Mouse (Mus musculus): ENCODE measurements around the gene Mrpl41.
"Not testable (repeated sequence)": the region's sequence is repeated elsewhere in the genome, so short reads cannot be mapped to it uniquely, and the experiment has no call there.

The Mrpl41 gene

GRCm38 (mm10) chr2:24974906-24975703 lies at the start of gene Mrpl41:
Gene Mrpl41 (minus strand): TSS chr2:24975098.
- peak; percentile 98 for DNase-seq

- DNase-seq, result no peak
Observed at GRCm38 (mm10) chr2:25022678-25023077, 47.8 kb upstream of the Mrpl41 start.

- no peak for DNase-seq
Observed at GRCm38 (mm10) chr2:25008250-25008649, 33.4 kb upstream of the Mrpl41 start.

- DNase-seq, result no peak
Observed at GRCm38 (mm10) chr2:25006767-25007166, 31.9 kb upstream of the Mrpl41 start.

GRCm38 (mm10) chr2:25003946-25004786 lies 29.3 kb upstream of the Mrpl41 start:
- no peak for DNase-seq

- no peak for DNase-seq
Observed at GRCm38 (mm10) chr2:25000544-25001235, 25.8 kb upstream of the Mrpl41 start.

GRCm38 (mm10) chr2:24996471-24996870 lies 21.6 kb upstream of the Mrpl41 start:
- no peak for DNase-seq

GRCm38 (mm10) chr2:24995332-24995731 lies 20.4 kb upstream of the Mrpl41 start:
- DNase-seq, result no peak

- no peak for DNase-seq
Observed at GRCm38 (mm10) chr2:24987762-24988161, 12.9 kb upstream of the Mrpl41 start.

GRCm38 (mm10) chr2:24976960-24977359 lies 2.1 kb upstream of the Mrpl41 start:
- DNase-seq, result no peak

- DNase-seq, result peak; percentile 68
Observed at GRCm38 (mm10) chr2:24975704-24976297, 903 bp upstream of the Mrpl41 start, which contains the start of gene Pnpla7. Gene Pnpla7 (plus strand): TSS chr2:24976033.

GRCm38 (mm10) chr2:24974452-24974851 lies 446 bp downstream of the Mrpl41 start:
- DNase-seq, result peak; percentile 51

GRCm38 (mm10) chr2:24970386-24970785 lies 4.5 kb downstream of the Mrpl41 start:
- no peak for DNase-seq

- DNase-seq, result peak; percentile 86
Observed at GRCm38 (mm10) chr2:24962304-24963000, 12.4 kb downstream of the Mrpl41 start, which contains the start of gene Dph7. Gene Dph7 (plus strand): TSS chr2:24962400.

- no peak for DNase-seq
Observed at GRCm38 (mm10) chr2:24960910-24961309, 14.0 kb downstream of the Mrpl41 start.

- no peak for DNase-seq
Observed at GRCm38 (mm10) chr2:24952537-24953055, 22.3 kb downstream of the Mrpl41 start.

GRCm38 (mm10) chr2:24950189-24950535 lies 24.7 kb downstream of the Mrpl41 start:
- no peak for DNase-seq

- DNase-seq, result peak; percentile 97
Observed at GRCm38 (mm10) chr2:24949421-24950188, 25.3 kb downstream of the Mrpl41 start, which contains the start of gene Zmynd19. Gene Zmynd19 (plus strand): TSS chr2:24949792.

GRCm38 (mm10) chr2:24944304-24944703 lies 30.6 kb downstream of the Mrpl41 start:
- not testable (repeated sequence) for DNase-seq

- DNase-seq, result no peak
Observed at GRCm38 (mm10) chr2:24942092-24942491, 32.8 kb downstream of the Mrpl41 start.

Measured in cerebellum, adult 11-12 months (tissue).